Mouse (Mus musculus) erythroblast, embryonic 14.5 days (primary cell): ENCODE measurements around the gene Spats2l. TPM values are rescaled to one million over a fixed set of nuclear protein-coding genes. Genes with fewer than 3 reads are reported as not detected.

ENCODE experiments used
- H3K27me3 ChIP-seq: 2 replicates; pipeline ENCODE4 v1.6.1; 2012; ENCODE audit warnings: inconsistent platforms; ENCODE audit not compliant: control insufficient read depth
- H3K36me3 ChIP-seq: 2 replicates; pipeline ENCODE4 v1.6.1; 2012; ENCODE audit warnings: mild to moderate bottlenecking, inconsistent platforms; ENCODE audit not compliant: control insufficient read depth
- H3K4me1 ChIP-seq: 2 replicates; pipeline ENCODE4 v1.6.1; 2012; ENCODE audit warnings: inconsistent platforms; ENCODE audit not compliant: control insufficient read depth
- H3K4me3 ChIP-seq: replicated peaks from 2 replicates; pipeline ENCODE3; 2012; ENCODE audit warnings: moderate library complexity, mild to moderate bottlenecking, inconsistent platforms
- H3K9me3 ChIP-seq: 2 replicates; pipeline ENCODE4 v1.6.1; 2012; ENCODE audit warnings: low read length, inconsistent platforms, mixed read lengths; ENCODE audit not compliant: control insufficient read depth
- GATA1 ChIP-seq: IDR thresholded peaks from 2 replicates; pipeline ENCODE4 v1.6.1; 2012; ENCODE audit warnings: low read length, inconsistent platforms, mixed read lengths
- TAL1 ChIP-seq: IDR thresholded peaks from 3 replicates; pipeline ENCODE4 v1.6.1; 2012; ENCODE audit warnings: low read length, inconsistent platforms, mixed read lengths
- polyA plus RNA-seq: library from polyadenylated mRNA; stranded (reverse); fragments of >175 nt; gene quantifications from 2 replicates; pipeline ENCODE4 v1.2.3, GENCODE M21; 2012

The Spats2l gene
- polyA plus RNA-seq, 1 experiment: not detected

GRCm38 (mm10) chr1:57872006-57872405 is 98.0 kb downstream of the Spats2l start:
- no peak for TF ChIP-seq GATA1
- no peak for TF ChIP-seq TAL1
- Histone ChIP-seq H3K4me3 (no peak overlapping the region), H3K27me3 (no peaks in the 10 kb centered on the region), H3K9me3 (no peaks in the 10 kb centered on the region), H3K36me3 (no peaks in the 10 kb centered on the region), H3K4me1 (no peaks in the 10 kb centered on the region)

- H3K36me3 ChIP-seq: no peaks in the 10 kb centered on the region
- no peaks in the 10 kb centered on the region for H3K4me1 ChIP-seq
- H3K27me3 ChIP-seq: no peaks in the 10 kb centered on the region
- no peaks in the 10 kb centered on the region for H3K9me3 ChIP-seq
- no peak overlapping the region for H3K4me3 ChIP-seq
- no peak for TF ChIP-seq GATA1
- no peak for TF ChIP-seq TAL1
Measured at GRCm38 (mm10) chr1:57873996-57874395, 100.0 kb downstream of the Spats2l start.

- Histone ChIP-seq H3K36me3 (no peaks in the 10 kb centered on the region), H3K4me1 (no peaks in the 10 kb centered on the region), H3K27me3 (no peaks in the 10 kb centered on the region), H3K9me3 (no peaks in the 10 kb centered on the region), H3K4me3 (no peak overlapping the region)
- no peak for TF ChIP-seq GATA1
- no peak for TF ChIP-seq TAL1
Measured at GRCm38 (mm10) chr1:57875109-57875508, 101.1 kb downstream of the Spats2l start.

GRCm38 (mm10) chr1:57875512-57875911 is 101.5 kb downstream of the Spats2l start:
- Histone ChIP-seq H3K36me3 (no peaks in the 10 kb centered on the region), H3K4me3 (no peak overlapping the region), H3K9me3 (no peaks in the 10 kb centered on the region), H3K27me3 (no peaks in the 10 kb centered on the region), H3K4me1 (no peaks in the 10 kb centered on the region)
- TF ChIP-seq TAL1 (no peak), GATA1 (no peak)

- Histone ChIP-seq H3K36me3 (no peaks in the 10 kb centered on the region), H3K27me3 (no peaks in the 10 kb centered on the region), H3K9me3 (no peaks in the 10 kb centered on the region), H3K4me3 (no peak overlapping the region), H3K4me1 (no peaks in the 10 kb centered on the region)
- no peak for TF ChIP-seq TAL1
- no peak for TF ChIP-seq GATA1
Measured at GRCm38 (mm10) chr1:57878957-57879356, 105.0 kb downstream of the Spats2l start.

- H3K27me3 ChIP-seq: no peaks in the 10 kb centered on the region
- H3K4me1 ChIP-seq: no peaks in the 10 kb centered on the region
- H3K9me3 ChIP-seq: no peaks in the 10 kb centered on the region
- TF ChIP-seq TAL1 (no peak), GATA1 (no peak)
- H3K4me3 ChIP-seq: no peak overlapping the region
- no peaks in the 10 kb centered on the region; the same call in 1 of the 2 replicates for H3K36me3 ChIP-seq
Measured at GRCm38 (mm10) chr1:57884867-57885266, 110.9 kb downstream of the Spats2l start.

- Histone ChIP-seq H3K4me1 (no peaks in the 10 kb centered on the region), H3K4me3 (no peak overlapping the region), H3K9me3 (no peaks in the 10 kb centered on the region), H3K27me3 (no peaks in the 10 kb centered on the region), H3K36me3 (no peaks in the 10 kb centered on the region; the same call in 1 of the 2 replicates)
- TF ChIP-seq GATA1: no peak
- TF ChIP-seq TAL1: no peak
Measured at GRCm38 (mm10) chr1:57889803-57890202, 115.8 kb downstream of the Spats2l start.

- no peaks in the 10 kb centered on the region for H3K27me3 ChIP-seq
- TF ChIP-seq GATA1 (no peak), TAL1 (no peak)
- H3K9me3 ChIP-seq: no peaks in the 10 kb centered on the region
- H3K4me1 ChIP-seq: no peaks in the 10 kb centered on the region
- no peak overlapping the region for H3K4me3 ChIP-seq
- H3K36me3 ChIP-seq: no peaks in the 10 kb centered on the region; the same call in 1 of the 2 replicates
Measured at GRCm38 (mm10) chr1:57890259-57890902, 116.4 kb downstream of the Spats2l start.

GRCm38 (mm10) chr1:57890903-57891267 is 116.9 kb downstream of the Spats2l start:
- Histone ChIP-seq H3K27me3 (no peaks in the 10 kb centered on the region), H3K4me1 (no peaks in the 10 kb centered on the region), H3K9me3 (no peaks in the 10 kb centered on the region), H3K4me3 (no peak overlapping the region), H3K36me3 (no peaks in the 10 kb centered on the region)
- TF ChIP-seq GATA1 (no peak), TAL1 (no peak)

- H3K36me3 ChIP-seq: no peaks in the 10 kb centered on the region; the same call in 1 of the 2 replicates
Measured at GRCm38 (mm10) chr1:57901494-57901893, 127.5 kb downstream of the Spats2l start.

More at GRCm38 (mm10) chr1:57901494-57901893, 127.5 kb downstream of the Spats2l start:
- no peak overlapping the region for H3K4me3 ChIP-seq
- H3K9me3 ChIP-seq: no peaks in the 10 kb centered on the region
- TF ChIP-seq TAL1: no peak
- no peak for TF ChIP-seq GATA1
- H3K4me1 ChIP-seq: no peaks in the 10 kb centered on the region
- no peaks in the 10 kb centered on the region for H3K27me3 ChIP-seq
